10 mouse cellular contexts compared by ENCODE assay signal in the genomic region with DNA sequence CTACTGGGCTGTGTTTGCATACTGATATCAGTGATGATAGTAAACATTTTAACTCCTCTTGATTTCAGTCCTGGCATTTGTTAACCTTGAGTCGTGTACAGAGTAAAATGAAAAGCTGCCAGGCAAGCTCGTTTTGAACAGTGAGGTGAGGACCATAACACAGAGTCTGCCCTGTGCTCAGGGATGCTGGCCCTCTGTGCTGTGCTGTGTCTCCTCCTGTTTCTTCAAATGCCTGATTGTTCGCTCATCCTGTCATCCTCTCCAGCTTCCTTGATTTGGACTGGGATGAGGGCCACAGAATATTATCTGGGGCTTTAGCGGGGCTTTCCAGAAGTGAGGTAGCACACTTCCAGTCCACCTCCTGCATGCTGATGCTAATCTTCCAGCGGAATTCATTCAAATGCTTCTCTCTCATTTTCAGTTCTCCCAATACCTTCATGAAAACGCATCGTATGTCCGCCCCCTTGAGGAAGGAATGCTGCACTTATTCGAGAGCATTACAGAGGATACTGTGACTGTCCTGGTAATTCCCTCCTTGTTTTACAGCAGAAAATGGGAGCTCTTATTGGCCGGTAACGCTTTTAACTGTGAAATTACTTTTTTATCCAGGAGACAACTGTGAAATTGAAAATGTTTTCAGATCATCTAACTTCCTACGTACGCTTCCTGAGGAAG. TPM values are rescaled to one million over a fixed set of nuclear protein-coding genes. Genes with fewer than 3 reads are reported as not detected.
A peak's percentile ranks its signal among the peaks of the same experiment; 100 is the strongest.
DNase-seq lines count a peak whose midpoint lies in the region; ATAC-seq lines count a peak whose summit lies in the region.
"Had no signal": no experiment of that assay in that cellular context is flagged by ENCODE, and none has a peak within 500 bp of the region (broad histone marks: within the 10 kb centered on the region; RNA-seq: fewer than 3 reads in every experiment).

No protein-coding gene starts in this region.

- peak; percentile 48 for DNase-seq in thymus, postnatal 14 days
- DNase-seq in thymus, postnatal 36 days, result no peak
- peak; percentile 93 for DNase-seq in embryo, embryonic 10 days (ENCODE audit: low spot score)
- DNase-seq in gastrocnemius, postnatal 10 days, result peak; percentile 79
- DNase-seq in kidney, adult 8-10 months, result peak; percentile 72 to 90
- DNase-seq: liver, embryonic 13.5 days had no signal

- H3K27ac ChIP-seq in limb, embryonic 13.5 days, result no peak overlapping the region
- H3K27ac ChIP-seq in neural tube, embryonic 15.5 days (replicated peaks), result peak overlapping the region; percentile 42; the same call in 1 of the 2 replicates
- H3K27ac ChIP-seq: liver, embryonic 13.5 days had no signal

- WGBS in limb, embryonic 13.5 days, result 43% methylated on average over 13 of the region's 13 CpGs
- 35% methylated on average over 13 of the region's 13 CpGs for WGBS in neural tube, embryonic 15.5 days

- H3K4me3 ChIP-seq in limb, embryonic 13.5 days, result no peak overlapping the region
- H3K4me3 ChIP-seq in neural tube, embryonic 15.5 days (replicated peaks), result no peak overlapping the region
- H3K4me3 ChIP-seq: liver, embryonic 13.5 days had no signal

- peaks cover 4% of the 10 kb centered on the region for H3K4me1 ChIP-seq in limb, embryonic 13.5 days
- H3K4me1 ChIP-seq in neural tube, embryonic 15.5 days, result no peaks in the 10 kb centered on the region

- no peaks in the 10 kb centered on the region for H3K9me3 ChIP-seq in limb, embryonic 13.5 days
- H3K9me3 ChIP-seq in neural tube, embryonic 15.5 days (replicated peaks), result no peaks in the 10 kb centered on the region
- H3K9me3 ChIP-seq: G1E; liver, embryonic 13.5 days had no signal

- no peak overlapping the region for H3K4me2 ChIP-seq in limb, embryonic 13.5 days (replicated peaks)
- no peak overlapping the region for H3K4me2 ChIP-seq in neural tube, embryonic 15.5 days
- H3K4me2 ChIP-seq: liver, embryonic 13.5 days had no signal

- peak; percentile 81; the same call in 1 of the 2 replicates for ATAC-seq in limb, embryonic 13.5 days (ENCODE audit: low FRiP score, low read depth)
- ATAC-seq in neural tube, embryonic 15.5 days (ENCODE audit: low FRiP score), result peak; percentile 76
- no peak for ATAC-seq in activated CD4-positive, CD25-positive, alpha-beta regulatory T cell, adult 4 months

- H3K9ac ChIP-seq in limb, embryonic 13.5 days, result no peak overlapping the region
- H3K9ac ChIP-seq in neural tube, embryonic 15.5 days (replicated peaks), result no peak overlapping the region
- H3K9ac ChIP-seq: liver, embryonic 13.5 days had no signal

- no peaks in the 10 kb centered on the region for H3K27me3 ChIP-seq in limb, embryonic 13.5 days
- H3K27me3 ChIP-seq in neural tube, embryonic 15.5 days (replicated peaks), result no peaks in the 10 kb centered on the region
- H3K27me3 ChIP-seq: liver, embryonic 13.5 days had no signal

- peaks cover 50% of the 10 kb centered on the region for H3K36me3 ChIP-seq in limb, embryonic 13.5 days
- peaks cover 51% of the 10 kb centered on the region for H3K36me3 ChIP-seq in neural tube, embryonic 15.5 days

RNA-seq across cellular contexts. Expression of gene Ppp1r21, which starts 28.4 kb away (rescaled TPM):
- 10 to 100 TPM in 1 of 2 experiments, 1 to 10 TPM in 1; 9.4 to 15.6 TPM for total RNA-seq in gastrocnemius, postnatal 10 days (2021)
- polyA plus RNA-seq in limb, embryonic 13.5 days (2015; fragmentation: Nextera tagmentation; extraction: Ambion mirVana), result 22.3 and 23.6 TPM in 2 replicates
- 40.0 and 43.4 TPM in 2 replicates for polyA plus RNA-seq in neural tube, embryonic 15.5 days (2015; fragmentation: Nextera tagmentation; extraction: Ambion mirVana)
- 10 to 100 TPM; 21.8 to 34.3 TPM for polyA plus RNA-seq in activated CD4-positive, CD25-positive, alpha-beta regulatory T cell, adult 4 months (2017; shearing (Covaris generic))

RNA-seq across cellular contexts. Expression of gene Ston1, which starts 39.2 kb away (rescaled TPM):
- total RNA-seq in gastrocnemius, postnatal 10 days (2021), result 10 to 100 TPM; 14.8 to 15.2 TPM
- 9.2 and 9.8 TPM in 2 replicates for polyA plus RNA-seq in limb, embryonic 13.5 days (2015; fragmentation: Nextera tagmentation; extraction: Ambion mirVana)
- 1.0 and 2.6 TPM in 2 replicates for polyA plus RNA-seq in neural tube, embryonic 15.5 days (2015; fragmentation: Nextera tagmentation; extraction: Ambion mirVana)
- polyA plus RNA-seq in activated CD4-positive, CD25-positive, alpha-beta regulatory T cell, adult 4 months (2017; shearing (Covaris generic)), result 1 to 10 TPM; 1.1 to 4.4 TPM

Comparison
In these comparisons a context has a peak if more than half of its experiments do, and no peak if none do; other contexts are left out.
1. DNase-seq: peak in thymus, postnatal 14 days (single experiment), embryo, embryonic 10 days (single experiment), gastrocnemius, postnatal 10 days (single experiment) and kidney, adult 8-10 months (2 of 2); none in thymus, postnatal 36 days (0 of 2).